Mouse (Mus musculus): ENCODE data around the gene Csrnp2. TPM values are rescaled to one million over a fixed set of nuclear protein-coding genes. Genes with fewer than 3 reads are reported as not detected.
"Not testable (repeated sequence)": the region's sequence is repeated elsewhere in the genome, so short reads cannot be mapped to it uniquely, and the experiment has no call there.

The Csrnp2 gene
- 1 to 10 TPM; 5.4 to 5.8 TPM for total RNA-seq (2021)
- long read RNA-seq, experiment 1 = 0 reads
- long read RNA-seq, experiment 2 = 0 reads

- peak; percentile 93 to 95 for DNase-seq
These were observed at the start of gene Csrnp2 for GRCm38 (mm10) chr15:100495102-100495501. Csrnp2 (minus strand) TSS chr15:100495488.

DNA sequence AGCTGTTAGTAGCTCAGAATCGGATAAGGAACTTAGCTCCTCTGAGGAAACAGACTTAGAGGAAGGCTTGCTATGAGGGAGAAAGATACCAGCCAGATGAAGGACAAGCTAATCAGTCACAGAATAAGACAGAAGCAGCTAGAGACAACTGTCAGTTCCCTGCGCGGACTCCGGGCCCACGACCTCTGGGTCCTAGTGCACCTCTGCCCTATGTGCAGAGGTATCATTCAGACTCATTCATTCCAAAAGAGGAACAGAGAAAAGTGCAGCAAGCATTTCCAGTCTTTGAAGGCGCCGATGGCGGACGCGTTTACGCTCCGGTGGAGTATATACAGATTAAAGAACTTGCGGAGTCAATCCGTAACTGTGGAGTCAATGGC lies 48.4 kb upstream of the Csrnp2 start:
- DNase-seq = not testable (repeated sequence)

DNA sequence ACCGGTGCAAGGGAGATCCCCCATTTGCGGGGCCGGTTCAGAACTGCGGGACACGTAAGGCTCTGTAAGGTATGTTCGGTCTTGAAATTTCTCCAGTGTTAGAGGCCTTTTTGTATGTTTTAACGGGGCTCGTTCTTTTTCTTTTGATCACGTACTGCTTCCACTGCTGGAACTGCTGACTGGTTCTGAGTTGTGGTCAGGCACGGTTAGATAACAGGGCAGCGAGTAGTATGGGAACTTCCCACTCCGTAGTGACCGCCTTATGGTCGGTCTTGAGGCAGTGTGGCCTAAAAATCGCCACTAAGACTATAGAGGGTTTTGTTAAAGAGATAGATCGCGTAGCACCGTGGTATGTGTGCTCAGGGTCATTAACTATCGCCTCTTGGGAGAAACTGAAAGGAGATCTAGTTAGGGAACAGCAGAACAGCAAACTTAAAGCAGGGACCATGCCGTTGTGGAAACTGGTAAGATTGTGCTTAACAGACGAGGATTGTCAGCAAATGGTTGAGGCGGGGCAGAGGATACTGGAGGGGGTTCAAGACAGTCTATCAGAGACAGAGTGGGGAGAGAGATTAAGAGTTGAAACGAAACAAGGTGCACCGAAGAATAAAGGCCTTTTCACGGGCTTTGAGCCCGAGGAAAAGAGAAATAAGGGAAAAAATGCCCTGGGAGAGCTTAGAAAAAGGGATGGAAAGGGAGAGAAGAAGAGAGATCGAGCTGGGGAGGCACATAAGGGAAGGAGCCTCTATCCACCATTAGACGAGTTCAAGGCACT lies 47.8 kb upstream of the Csrnp2 start:
- not testable (repeated sequence) for DNase-seq

- DNase-seq = no peak
These were observed 46.1 kb upstream of the Csrnp2 start for GRCm38 (mm10) chr15:100541426-100541825.

- not testable (repeated sequence) for DNase-seq
These were observed 45.7 kb upstream of the Csrnp2 start for GRCm38 (mm10) chr15:100541001-100541400.

DNA sequence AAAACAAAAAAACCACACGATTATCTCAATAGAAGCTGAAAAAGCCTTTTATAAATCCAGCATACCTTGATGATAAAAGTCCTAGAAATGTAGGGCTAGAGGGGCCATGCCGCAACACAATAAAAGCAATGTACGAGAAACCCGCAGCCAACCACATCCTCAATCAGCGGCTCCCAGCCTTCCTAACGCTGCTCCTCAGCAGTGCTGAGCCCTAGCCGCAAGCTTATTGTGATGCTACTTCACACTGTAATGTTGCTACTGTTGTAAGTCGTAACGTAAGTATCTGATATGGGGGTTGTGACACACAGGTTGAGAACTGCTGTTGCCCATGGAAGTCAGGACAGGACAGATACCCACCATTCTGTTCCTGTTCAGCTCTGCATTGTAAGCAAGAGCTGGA lies 44.1 kb upstream of the Csrnp2 start:
- DNase-seq = no peak

DNA sequence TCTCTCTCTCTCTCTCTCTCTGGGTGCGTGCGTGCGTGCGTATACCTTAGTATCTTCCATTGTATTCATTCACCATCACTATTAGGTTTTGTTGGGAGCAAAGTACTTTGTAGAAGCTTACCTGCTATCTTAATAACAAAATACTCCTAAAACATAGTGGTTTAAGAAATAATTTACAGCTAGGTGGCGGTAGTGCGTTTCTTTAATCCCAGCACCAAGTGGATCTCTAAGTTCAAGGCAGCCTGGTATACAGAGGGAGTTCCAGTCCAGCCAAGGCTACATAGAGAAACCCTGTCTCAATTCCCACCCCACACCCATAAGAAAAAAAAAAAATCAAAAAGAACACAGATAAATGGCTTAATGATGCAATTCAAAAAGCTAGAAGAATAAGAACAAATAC lies 42.6 kb upstream of the Csrnp2 start:
- peak in 1 of 2 experiments; percentile 50 for DNase-seq

DNA sequence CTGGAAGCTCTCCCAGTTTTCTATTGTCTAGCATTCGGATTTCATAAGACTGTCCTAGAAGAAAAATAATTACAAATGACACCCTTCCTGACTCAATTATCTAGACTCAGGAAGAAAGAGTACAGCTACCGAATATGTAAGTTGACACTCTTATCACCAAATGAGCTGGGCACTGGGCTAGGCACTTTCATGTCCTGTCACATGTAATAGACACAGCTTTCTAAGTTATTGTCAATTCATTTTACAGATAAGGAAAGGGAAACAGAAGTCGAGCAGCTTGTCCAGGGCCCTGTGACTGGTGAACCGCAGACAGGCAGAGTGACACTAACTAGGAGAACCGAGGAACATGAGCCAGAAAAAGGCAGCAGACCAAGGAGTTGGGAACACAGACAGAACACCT lies 32.6 kb upstream of the Csrnp2 start:
- DNase-seq = no peak

- no peak for DNase-seq
These were observed 30.1 kb upstream of the Csrnp2 start for GRCm38 (mm10) chr15:100525405-100525804.

GRCm38 (mm10) chr15:100520306-100520705 lies 25.0 kb upstream of the Csrnp2 start:
- no peak for DNase-seq

GRCm38 (mm10) chr15:100515121-100515520 lies 19.8 kb upstream of the Csrnp2 start:
- no peak for DNase-seq

- no peak for DNase-seq
These were observed 18.1 kb upstream of the Csrnp2 start for GRCm38 (mm10) chr15:100513387-100513786.

- DNase-seq = no peak
These were observed 14.8 kb upstream of the Csrnp2 start for GRCm38 (mm10) chr15:100510072-100510471.

DNA sequence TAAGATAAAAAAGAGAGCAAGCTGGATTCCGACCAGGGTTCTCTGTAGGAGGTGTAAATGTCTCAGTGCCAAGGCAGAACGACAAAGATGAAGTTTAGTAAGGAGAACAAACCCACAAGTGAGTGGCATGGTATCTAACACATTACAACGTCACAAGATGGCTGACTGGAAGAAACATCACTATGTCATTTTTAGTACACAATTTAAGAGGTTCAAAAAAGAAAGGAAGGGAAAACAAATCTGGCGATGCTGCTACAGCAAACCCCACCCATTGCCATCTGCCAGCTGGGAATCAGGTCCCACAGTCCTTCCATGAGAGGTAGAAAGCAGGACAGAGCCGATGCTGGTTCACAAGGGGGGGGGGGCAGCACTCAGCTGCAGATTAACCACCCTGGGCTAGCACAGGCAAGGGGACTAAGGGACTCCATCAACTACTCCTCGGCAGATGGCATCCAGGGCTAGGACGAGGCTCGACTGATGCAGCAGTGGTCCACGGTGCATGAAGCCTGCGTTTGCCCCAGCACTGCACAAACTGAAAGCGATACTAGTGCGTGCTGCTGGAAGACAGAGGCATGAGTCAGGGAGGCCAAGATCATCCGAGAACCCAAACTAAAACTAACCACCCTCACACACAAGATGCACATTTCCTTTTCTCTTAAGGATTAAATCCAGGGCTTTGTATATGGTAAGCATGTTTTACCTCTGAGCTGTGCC lies 13.3 kb upstream of the Csrnp2 start:
- DNase-seq = no peak

DNA sequence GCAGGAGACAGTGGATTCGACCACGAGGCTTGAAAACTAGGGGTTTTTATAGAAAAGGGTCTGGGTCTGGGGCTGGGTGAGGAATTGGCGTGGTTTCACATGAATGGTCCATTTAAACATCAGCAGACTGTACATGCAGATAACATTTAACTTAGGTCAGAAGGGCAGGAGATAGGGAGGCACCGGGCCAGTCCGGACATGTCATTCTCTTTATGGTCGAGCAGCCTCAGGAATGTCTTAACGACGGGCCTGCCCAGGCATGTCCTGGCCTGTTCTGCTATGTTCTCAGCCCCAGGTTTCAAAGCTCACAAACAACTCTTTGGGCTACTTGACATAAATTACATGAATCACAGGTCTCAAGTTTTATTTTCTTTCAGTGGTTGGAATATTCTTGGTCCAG lies 4.2 kb upstream of the Csrnp2 start:
- DNase-seq = not testable (repeated sequence)

DNA sequence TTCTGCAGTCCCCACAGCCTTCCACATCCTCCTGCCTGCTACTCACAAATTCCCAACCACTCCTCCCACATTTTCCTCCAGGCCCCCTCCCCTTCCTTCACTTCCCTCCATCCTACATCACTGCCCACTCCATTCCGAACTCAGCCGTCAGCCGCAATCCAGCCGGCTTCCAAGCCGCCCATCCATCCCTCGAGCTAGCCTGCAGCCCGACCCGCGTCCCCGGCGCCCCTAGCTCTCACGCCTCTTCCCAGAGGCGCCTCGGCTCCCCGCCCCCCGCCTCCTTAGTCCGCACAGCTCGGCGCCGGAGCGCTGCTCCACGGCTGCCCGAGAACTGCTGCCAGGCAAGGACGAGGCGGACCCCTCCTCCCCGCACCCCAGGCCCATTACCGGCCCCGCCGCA lies 641 bp downstream of the Csrnp2 start:
- peak; percentile 44 to 66 for DNase-seq

GRCm38 (mm10) chr15:100491966-100492365 lies 3.3 kb downstream of the Csrnp2 start:
- no peak for DNase-seq

DNA sequence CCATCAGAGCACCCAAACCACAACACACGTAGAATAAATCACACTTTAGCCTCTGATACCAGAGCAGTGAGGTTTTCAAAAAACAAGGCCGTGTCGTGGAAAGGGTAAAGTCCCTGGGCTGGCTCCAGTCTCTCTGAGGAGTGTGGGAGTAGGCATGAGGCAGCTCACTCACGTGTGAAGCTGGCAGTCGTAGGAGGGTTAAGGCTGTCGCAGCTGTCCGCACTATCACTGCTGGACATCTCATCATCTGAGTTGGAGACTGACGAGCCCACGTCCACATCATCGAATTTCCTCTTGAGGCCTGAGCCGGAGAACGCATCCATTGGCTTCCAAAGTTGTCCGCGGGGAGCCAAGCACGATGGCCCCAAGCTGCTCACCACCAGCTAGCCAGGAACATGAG lies 6.0 kb downstream of the Csrnp2 start:
- DNase-seq = no peak

DNA sequence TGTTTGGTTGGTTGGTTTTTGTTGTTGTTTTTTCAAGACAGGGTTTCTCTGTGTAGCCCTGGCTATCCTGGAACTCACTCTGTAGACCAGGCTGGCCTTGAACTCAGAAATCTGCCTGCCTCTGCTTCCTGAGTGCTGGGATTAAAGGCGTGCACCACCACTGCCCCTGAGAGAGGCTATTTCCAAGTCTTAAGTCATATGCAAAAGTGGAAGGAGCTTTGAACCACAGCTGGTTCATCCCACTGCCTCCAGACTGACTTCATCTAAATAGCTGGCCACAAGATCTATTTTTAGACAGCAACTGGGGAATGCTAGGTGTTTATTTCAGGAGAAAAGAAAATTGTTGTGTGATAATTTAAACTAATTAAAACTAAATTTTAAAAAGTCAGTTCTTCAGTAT lies 7.0 kb downstream of the Csrnp2 start:
- DNase-seq = not testable (repeated sequence)

DNA sequence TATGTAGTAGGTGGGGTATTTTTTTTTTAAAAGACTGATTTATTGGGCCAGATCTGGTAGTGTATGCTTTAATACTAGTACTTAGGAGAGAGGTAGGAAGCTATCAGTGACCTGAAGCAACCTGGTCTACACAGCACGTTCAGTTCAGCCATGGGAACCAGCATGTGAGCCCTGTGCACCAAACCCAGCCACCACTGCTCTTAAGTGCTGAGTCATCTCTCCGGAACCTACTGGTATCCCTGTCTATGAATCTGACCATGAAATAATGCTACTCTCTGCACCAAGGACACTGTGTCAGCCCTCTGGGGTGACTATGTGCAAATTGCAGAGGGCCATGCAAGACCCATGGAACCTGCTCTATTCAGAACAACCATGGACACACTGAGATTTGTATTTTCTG lies 8.2 kb downstream of the Csrnp2 start:
- DNase-seq = peak; percentile 45 to 48

DNA sequence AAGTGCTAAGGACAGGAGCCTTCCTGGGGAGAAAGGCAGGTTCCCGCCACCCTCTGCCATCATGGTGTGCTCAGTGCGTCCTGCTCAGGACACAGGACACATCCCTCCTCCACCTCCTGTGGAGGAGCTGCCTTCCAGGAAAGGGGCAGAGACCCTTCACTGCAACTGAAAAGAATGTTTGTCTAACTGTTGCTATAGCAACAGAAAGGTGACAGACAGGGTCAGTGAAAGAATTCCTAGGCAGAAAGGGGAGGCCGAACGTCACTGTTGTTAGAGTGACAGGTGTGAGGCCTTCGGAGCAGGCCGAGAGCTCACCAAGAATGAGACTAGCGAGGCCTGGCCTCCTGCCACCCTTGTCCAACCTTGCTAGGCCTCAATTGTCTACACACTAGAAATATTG lies 8.8 kb downstream of the Csrnp2 start:
- DNase-seq = no peak

DNA sequence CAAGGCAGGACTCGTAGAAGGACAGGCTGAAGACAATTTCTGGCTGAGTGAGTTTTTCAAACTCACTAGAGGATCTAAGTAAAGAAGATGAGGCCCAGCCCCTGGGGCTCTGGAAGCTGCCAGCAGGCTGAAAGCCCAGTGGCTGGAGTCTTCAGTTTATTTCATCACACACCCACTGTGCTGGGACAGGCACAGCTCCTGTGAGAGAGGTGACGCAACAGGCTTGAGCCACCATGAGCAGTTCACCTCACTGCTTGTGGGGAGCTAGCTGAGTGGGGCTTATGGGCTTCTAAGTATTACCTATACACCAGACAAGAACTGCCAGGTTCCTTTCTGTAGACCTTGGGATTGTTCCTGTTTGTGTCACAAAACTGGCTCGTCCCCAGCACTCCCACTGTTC lies 9.7 kb downstream of the Csrnp2 start:
- peak; percentile 62 to 65 for DNase-seq

GRCm38 (mm10) chr15:100478925-100479324 lies 16.4 kb downstream of the Csrnp2 start:
- DNase-seq = no peak

GRCm38 (mm10) chr15:100478351-100478750 lies 16.9 kb downstream of the Csrnp2 start:
- no peak for DNase-seq
